Mouse (Mus musculus): ENCODE measurements around the gene Stx8. TPM values are rescaled to one million over a fixed set of nuclear protein-coding genes. Genes with fewer than 3 reads are reported as not detected.

Gene Stx8
- polyA plus RNA-seq, 1 experiment from 2014 or later = 33.8 TPM

- WGBS (ENCODE audit: insufficient replicate concordance) = 49% methylated on average over 4 of the region's 4 CpGs
- no peaks in the 10 kb centered on the region for H3K9me3 ChIP-seq (replicated peaks)
- H3K36me3 ChIP-seq = no peaks in the 10 kb centered on the region
- ATAC-seq = no peak
- H3K4me2 ChIP-seq = no peak overlapping the region
- no peak overlapping the region for H3K9ac ChIP-seq
- H3K27me3 ChIP-seq (replicated peaks) = no peaks in the 10 kb centered on the region
- no peak overlapping the region for H3K27ac ChIP-seq
- no peak overlapping the region for H3K4me3 ChIP-seq
- H3K4me1 ChIP-seq = peaks cover 4% of the 10 kb centered on the region; the same call in 1 of the 2 replicates
Measured at GRCm38 (mm10) chr11:68209506-68209905, 243.5 kb downstream of the Stx8 start.

GRCm38 (mm10) chr11:68210714-68211113 is 244.7 kb downstream of the Stx8 start:
- WGBS (ENCODE audit: insufficient replicate concordance) = 78% methylated on average over 5 of the region's 5 CpGs
- Histone ChIP-seq H3K9ac (no peak overlapping the region), H3K4me3 (no peak overlapping the region), H3K4me1 (peaks cover 4% of the 10 kb centered on the region; the same call in 1 of the 2 replicates), H3K4me2 (no peak overlapping the region), H3K27ac (no peak overlapping the region), H3K36me3 (no peaks in the 10 kb centered on the region), H3K27me3 (replicated peaks) (peaks cover 5% of the 10 kb centered on the region; the same call in 1 of the 2 replicates), H3K9me3 (replicated peaks) (no peaks in the 10 kb centered on the region)
- ATAC-seq = no peak

GRCm38 (mm10) chr11:68211924-68212578 is 246.1 kb downstream of the Stx8 start:
- Histone ChIP-seq H3K36me3 (no peaks in the 10 kb centered on the region), H3K27ac (no peak overlapping the region), H3K27me3 (replicated peaks) (peaks cover 5% of the 10 kb centered on the region; the same call in 1 of the 2 replicates), H3K4me1 (peaks cover 4% of the 10 kb centered on the region; the same call in 1 of the 2 replicates), H3K9ac (no peak overlapping the region), H3K9me3 (replicated peaks) (no peaks in the 10 kb centered on the region), H3K4me2 (no peak overlapping the region), H3K4me3 (no peak overlapping the region)
- 0 out of 2 replicates have a peak, but pooled peaks have one; percentile 32 for ATAC-seq
- 64% methylated on average over 8 of the region's 8 CpGs for WGBS (ENCODE audit: insufficient replicate concordance)

GRCm38 (mm10) chr11:68213896-68214295 is 247.9 kb downstream of the Stx8 start:
- Histone ChIP-seq H3K9me3 (replicated peaks) (no peaks in the 10 kb centered on the region), H3K4me1 (peaks cover 4% of the 10 kb centered on the region; the same call in 1 of the 2 replicates), H3K27me3 (replicated peaks) (peaks cover 10% of the 10 kb centered on the region; the same call in 1 of the 2 replicates), H3K36me3 (no peaks in the 10 kb centered on the region), H3K9ac (no peak overlapping the region), H3K4me3 (no peak overlapping the region), H3K27ac (no peak overlapping the region), H3K4me2 (no peak overlapping the region)
- no peak for ATAC-seq
- 38% methylated on average over 3 of the region's 3 CpGs for WGBS (ENCODE audit: insufficient replicate concordance)

GRCm38 (mm10) chr11:68214496-68215205 is 248.7 kb downstream of the Stx8 start:
- H3K9ac ChIP-seq = no peak overlapping the region
- H3K27ac ChIP-seq = no peak overlapping the region
- peaks cover 10% of the 10 kb centered on the region; the same call in 1 of the 2 replicates for H3K27me3 ChIP-seq (replicated peaks)
- H3K9me3 ChIP-seq (replicated peaks) = no peaks in the 10 kb centered on the region
- ATAC-seq = peak; percentile 31; the same call in 1 of the 2 replicates
- peaks cover 4% of the 10 kb centered on the region; the same call in 1 of the 2 replicates for H3K4me1 ChIP-seq
- H3K36me3 ChIP-seq = no peaks in the 10 kb centered on the region
- H3K4me2 ChIP-seq = no peak overlapping the region
- no peak overlapping the region for H3K4me3 ChIP-seq
- WGBS (ENCODE audit: insufficient replicate concordance) = 58% methylated on average over 9 of the region's 9 CpGs

- Histone ChIP-seq H3K4me3 (no peak overlapping the region), H3K9ac (no peak overlapping the region), H3K27ac (no peak overlapping the region), H3K27me3 (replicated peaks) (peaks cover 10% of the 10 kb centered on the region; the same call in 1 of the 2 replicates), H3K4me2 (no peak overlapping the region), H3K4me1 (peaks cover 4% of the 10 kb centered on the region; the same call in 1 of the 2 replicates), H3K9me3 (replicated peaks) (no peaks in the 10 kb centered on the region), H3K36me3 (no peaks in the 10 kb centered on the region)
- ATAC-seq = no peak
- WGBS (ENCODE audit: insufficient replicate concordance) = 43% methylated on average over 6 of the region's 6 CpGs
Measured at GRCm38 (mm10) chr11:68215206-68215912, 249.4 kb downstream of the Stx8 start.

- ATAC-seq = no peak
- H3K27me3 ChIP-seq (replicated peaks) = peaks cover 10% of the 10 kb centered on the region; the same call in 1 of the 2 replicates
- H3K27ac ChIP-seq = no peak overlapping the region
- H3K9me3 ChIP-seq (replicated peaks) = no peaks in the 10 kb centered on the region
- H3K4me3 ChIP-seq = no peak overlapping the region
- WGBS (ENCODE audit: insufficient replicate concordance) = 83% methylated on average over 11 of the region's 11 CpGs
- H3K9ac ChIP-seq = no peak overlapping the region
- H3K4me1 ChIP-seq = peaks cover 4% of the 10 kb centered on the region; the same call in 1 of the 2 replicates
- no peak overlapping the region for H3K4me2 ChIP-seq
- no peaks in the 10 kb centered on the region for H3K36me3 ChIP-seq
Measured at GRCm38 (mm10) chr11:68216041-68216440, 250.0 kb downstream of the Stx8 start.

GRCm38 (mm10) chr11:68220733-68221132 is 254.7 kb downstream of the Stx8 start:
- H3K9ac ChIP-seq = no peak overlapping the region
- WGBS (ENCODE audit: insufficient replicate concordance) = 57% methylated on average over 4 of the region's 4 CpGs
- no peaks in the 10 kb centered on the region for H3K36me3 ChIP-seq
- H3K4me2 ChIP-seq = no peak overlapping the region
- H3K27ac ChIP-seq = no peak overlapping the region
- H3K9me3 ChIP-seq (replicated peaks) = no peaks in the 10 kb centered on the region
- no peak overlapping the region for H3K4me3 ChIP-seq
- H3K4me1 ChIP-seq = no peaks in the 10 kb centered on the region
- no peak for ATAC-seq
- peaks cover 6% of the 10 kb centered on the region; the same call in 1 of the 2 replicates for H3K27me3 ChIP-seq (replicated peaks)

- Histone ChIP-seq H3K4me1 (no peaks in the 10 kb centered on the region), H3K4me2 (no peak overlapping the region), H3K27me3 (replicated peaks) (peaks cover 6% of the 10 kb centered on the region; the same call in 1 of the 2 replicates), H3K27ac (no peak overlapping the region), H3K4me3 (no peak overlapping the region), H3K9ac (no peak overlapping the region), H3K36me3 (no peaks in the 10 kb centered on the region), H3K9me3 (replicated peaks) (no peaks in the 10 kb centered on the region)
- no peak for ATAC-seq
- 68% methylated on average over 7 of the region's 7 CpGs for WGBS (ENCODE audit: insufficient replicate concordance)
Measured at GRCm38 (mm10) chr11:68222209-68222608, 256.2 kb downstream of the Stx8 start.

- no peaks in the 10 kb centered on the region for H3K36me3 ChIP-seq
- 37% methylated on average over 13 of the region's 13 CpGs for WGBS (ENCODE audit: insufficient replicate concordance)
- H3K4me2 ChIP-seq = no peak overlapping the region
- H3K27me3 ChIP-seq (replicated peaks) = peaks cover 6% of the 10 kb centered on the region; the same call in 1 of the 2 replicates
- H3K4me1 ChIP-seq = no peaks in the 10 kb centered on the region
- no peak overlapping the region for H3K27ac ChIP-seq
- H3K9ac ChIP-seq = no peak overlapping the region
- ATAC-seq = no peak
- H3K9me3 ChIP-seq (replicated peaks) = no peaks in the 10 kb centered on the region
- no peak overlapping the region for H3K4me3 ChIP-seq
Measured at GRCm38 (mm10) chr11:68223143-68223542, 257.1 kb downstream of the Stx8 start.

GRCm38 (mm10) chr11:68226654-68227057 is 260.7 kb downstream of the Stx8 start:
- Histone ChIP-seq H3K9ac (no peak overlapping the region), H3K36me3 (no peaks in the 10 kb centered on the region), H3K4me2 (no peak overlapping the region), H3K4me1 (no peaks in the 10 kb centered on the region), H3K4me3 (no peak overlapping the region), H3K27me3 (replicated peaks) (0 out of 2 replicates have a peak, but pooled peaks cover 3% of the 10 kb centered on the region), H3K9me3 (replicated peaks) (no peaks in the 10 kb centered on the region), H3K27ac (no peak overlapping the region)
- no peak for ATAC-seq
- 69% methylated on average over 5 of the region's 5 CpGs for WGBS (ENCODE audit: insufficient replicate concordance)

Measured in liver, embryonic 12.5 days (tissue).